17 mouse cellular contexts compared by ENCODE assay signal in genomic region chr2:68003091-68003490, GRCm38 (mm10).
DNase-seq lines count a peak whose midpoint lies in the region; ATAC-seq lines count a peak whose summit lies in the region.
"Had no signal": no experiment of that assay in that cellular context is flagged by ENCODE, and none has a peak within 500 bp of the region (broad histone marks: within the 10 kb centered on the region; RNA-seq: fewer than 3 reads in every experiment).

No protein-coding gene starts in this region.

- DNase-seq in cerebellum, adult 11 months = peak; percentile 6
- DNase-seq in cerebellum, adult 18-20 months = peak; percentile 13 to 34
- DNase-seq in cerebellum, adult 9-11 months = peak; percentile 31
- no peak for DNase-seq in spleen, postnatal 10 days (ENCODE audit: low spot score in 2 of 2)
- no peak for DNase-seq in urinary bladder, postnatal 10 days (ENCODE audit: low spot score)
- DNase-seq: adrenal gland, adult 2 months; adrenal gland, postnatal 25 days; gastrocnemius, postnatal 10 days; heart, adult 2 months; heart, postnatal 36 days; kidney, adult 2 months had no signal

- H3K9me3 ChIP-seq in midbrain, embryonic 15.5 days = no peaks in the 10 kb centered on the region
- H3K9me3 ChIP-seq: embryonic facial prominence, embryonic 10.5 days; heart, embryonic 13.5 days; hindbrain, embryonic 15.5 days had no signal

- no peak overlapping the region for H3K4me2 ChIP-seq in midbrain, embryonic 15.5 days
- H3K4me2 ChIP-seq: heart, embryonic 13.5 days; hindbrain, embryonic 15.5 days had no signal

- WGBS in midbrain, embryonic 15.5 days = 69% methylated on average over 1 of the region's 1 CpGs

- H3K4me3 ChIP-seq in midbrain, embryonic 15.5 days = no peak overlapping the region
- H3K4me3 ChIP-seq: embryonic facial prominence, embryonic 10.5 days; heart, adult 2 months; heart, embryonic 13.5 days; hindbrain, embryonic 15.5 days had no signal

- no peak overlapping the region for H3K27ac ChIP-seq in midbrain, embryonic 15.5 days
- H3K27ac ChIP-seq: embryonic facial prominence, embryonic 10.5 days; heart, adult 2 months; heart, embryonic 13.5 days; hindbrain, embryonic 15.5 days had no signal

- H3K27me3 ChIP-seq in midbrain, embryonic 15.5 days (replicated peaks) = no peaks in the 10 kb centered on the region
- H3K27me3 ChIP-seq: heart, embryonic 13.5 days; hindbrain, embryonic 15.5 days had no signal

- no peak for ATAC-seq in midbrain, embryonic 15.5 days (replicated peaks)
- ATAC-seq: forebrain, embryonic 14.5 days; intestine, embryonic 16.5 days had no signal

- H3K36me3 ChIP-seq in midbrain, embryonic 15.5 days (replicated peaks) = no peaks in the 10 kb centered on the region
- H3K36me3 ChIP-seq: embryonic facial prominence, embryonic 10.5 days; heart, embryonic 13.5 days; hindbrain, embryonic 15.5 days had no signal

- no peaks in the 10 kb centered on the region for H3K4me1 ChIP-seq in midbrain, embryonic 15.5 days
- H3K4me1 ChIP-seq: embryonic facial prominence, embryonic 10.5 days; heart, embryonic 13.5 days; hindbrain, embryonic 15.5 days had no signal

- no peak overlapping the region for H3K9ac ChIP-seq in midbrain, embryonic 15.5 days
- H3K9ac ChIP-seq: heart, embryonic 13.5 days; hindbrain, embryonic 15.5 days had no signal

Comparison
In these comparisons a context has a peak if more than half of its experiments do, and no peak if none do; other contexts are left out.
1. DNase-seq: peak in cerebellum, adult 11 months (single experiment), cerebellum, adult 18-20 months (2 of 2) and cerebellum, adult 9-11 months (single experiment); none in spleen, postnatal 10 days (0 of 2) and urinary bladder, postnatal 10 days (single experiment).